Mouse (Mus musculus) myocyte (in vitro differentiated cells): ENCODE results near the gene Ccdc103. TPM values are rescaled to one million over a fixed set of nuclear protein-coding genes. Genes with fewer than 3 reads are reported as not detected.
A peak's percentile ranks its signal among the peaks of the same experiment; 100 is the strongest.

ENCODE experiments used
- H3K27me3 ChIP-seq: one replicate; pipeline ENCODE4 v1.6.1; 2011; ENCODE audit not compliant: control insufficient read depth, insufficient read depth, insufficient read length
- H3K36me3 ChIP-seq: one replicate; pipeline ENCODE4 v1.6.1; 2011; ENCODE audit not compliant: control insufficient read depth, insufficient read depth
- H3K4me2 ChIP-seq: one replicate; pipeline ENCODE4 v1.6.1; 2011; ENCODE audit warnings: low read depth, control low read depth
- H3K4me3 ChIP-seq: one replicate; pipeline ENCODE4 v1.5.1; 2011; ENCODE audit warnings: mild to moderate bottlenecking, control low read depth, moderate library complexity
- H3K79me2 ChIP-seq: one replicate; pipeline ENCODE4 v1.6.1; 2011; ENCODE audit not compliant: control insufficient read depth, insufficient read depth
- H3ac ChIP-seq: one replicate; pipeline ENCODE4 v1.6.1; 2011; ENCODE audit not compliant: control insufficient read depth, insufficient read length
- CEBPB ChIP-seq: IDR thresholded peaks from 2 replicates; pipeline ENCODE4 v1.6.1; 2011; ENCODE audit warnings: mild to moderate bottlenecking, moderate library complexity; ENCODE audit not compliant: poor library complexity, insufficient read depth, severe bottlenecking
- E2F4 ChIP-seq: IDR thresholded peaks from one replicate; pipeline ENCODE4 v1.6.1; 2011; ENCODE audit warnings: mild to moderate bottlenecking, control low read depth, moderate library complexity; ENCODE audit not compliant: insufficient read depth
- MAX ChIP-seq: IDR thresholded peaks from one replicate; pipeline ENCODE4 v1.6.1; 2011; ENCODE audit warnings: low read depth, mild to moderate bottlenecking, control low read depth
- MYOD1 ChIP-seq, 3 experiments: IDR thresholded peaks; one replicate each; pipeline ENCODE4 v1.6.1; 2011; ENCODE audit warnings: control low read depth in 2 of 3, low read depth in 2 of 3, mild to moderate bottlenecking in 2 of 3, moderate library complexity in 1 of 3; ENCODE audit not compliant: insufficient read length in 2 of 3, control insufficient read depth in 1 of 3
- MYOG ChIP-seq, 3 experiments: IDR thresholded peaks; one replicate each; pipeline ENCODE4 v1.6.1; 2011; ENCODE audit warnings: control low read depth in 2 of 3, low read depth in 2 of 3, mild to moderate bottlenecking in 2 of 3; ENCODE audit not compliant: insufficient read length in 2 of 3, control insufficient read depth in 1 of 3, insufficient read depth in 1 of 3
- POLR2A ChIP-seq: IDR thresholded peaks from one replicate; pipeline ENCODE4 v1.6.1; 2011; ENCODE audit warnings: low read depth, mild to moderate bottlenecking, control low read depth, moderate library complexity; ENCODE audit not compliant: insufficient read length
- POLR2AphosphoS2 ChIP-seq: IDR thresholded peaks from one replicate; pipeline ENCODE4 v1.6.1; 2011; ENCODE audit warnings: low read depth, control low read depth; ENCODE audit not compliant: insufficient read length
- REST ChIP-seq: IDR thresholded peaks from one replicate; pipeline ENCODE4 v1.6.1; 2011; ENCODE audit warnings: mild to moderate bottlenecking, control low read depth, moderate library complexity; ENCODE audit not compliant: insufficient read depth, insufficient read length
- SRF ChIP-seq: IDR thresholded peaks from one replicate; pipeline ENCODE4 v1.6.1; 2011; ENCODE audit warnings: low read depth; ENCODE audit not compliant: control insufficient read depth, insufficient read length
- TCF12 ChIP-seq: IDR thresholded peaks from one replicate; pipeline ENCODE4 v1.6.1; 2011; ENCODE audit warnings: mild to moderate bottlenecking, control low read depth; ENCODE audit not compliant: poor library complexity, insufficient read depth, severe bottlenecking
- TCF3 ChIP-seq: IDR thresholded peaks from one replicate; pipeline ENCODE4 v1.6.1; 2011; ENCODE audit warnings: low read depth, control low read depth; ENCODE audit not compliant: insufficient read length
- USF1 ChIP-seq: IDR thresholded peaks from one replicate; pipeline ENCODE4 v1.6.1; 2011; ENCODE audit warnings: low read depth, mild to moderate bottlenecking, control low read depth, moderate library complexity
- polyA plus RNA-seq: library from polyadenylated mRNA; unstranded; fragments of >200 nt; fragmentation: generic; extraction: Trizol; gene quantifications from one replicate; pipeline ENCODE4 v1.2.1, GENCODE M21; 2012; ENCODE audit warnings: missing spikeins

The Ccdc103 gene
- polyA plus RNA-seq, 1 experiment, result 1.4 TPM

GRCm38 (mm10) chr11:102895779-102896178, 14.8 kb downstream of the Ccdc103 start:
- Histone ChIP-seq H3K36me3 (no peaks in the 10 kb centered on the region), H3ac (no peak overlapping the region), H3K4me3 (no peak overlapping the region), H3K79me2 (no peaks in the 10 kb centered on the region), H3K4me2 (no peak overlapping the region), H3K27me3 (no peaks in the 10 kb centered on the region)
- TF ChIP-seq MAX (no peak), MYOG (IDR thresholded peaks at IDR 0.05; ENCODE audit: control insufficient read depth in 1 of 3, insufficient read depth in 1 of 3, insufficient read length in 2 of 3, low read depth in 2 of 3) (no peak), E2F4 (no peak), CEBPB (no peak), USF1 (no peak)

- no peaks in the 10 kb centered on the region for H3K36me3 ChIP-seq
- no peak for TF ChIP-seq USF1
- TF ChIP-seq MYOG (IDR thresholded peaks at IDR 0.05; ENCODE audit: control insufficient read depth in 1 of 3, insufficient read depth in 1 of 3, insufficient read length in 2 of 3, low read depth in 2 of 3), result no peak
- TF ChIP-seq SRF, result no peak
- TF ChIP-seq CEBPB, result no peak
- no peak for TF ChIP-seq MYOD1 (IDR thresholded peaks at IDR 0.05; ENCODE audit: control insufficient read depth in 1 of 3, insufficient read length in 2 of 3, low read depth in 2 of 3)
- no peak for TF ChIP-seq POLR2AphosphoS2
- TF ChIP-seq TCF3, result no peak
- no peak for TF ChIP-seq POLR2A
- no peak for TF ChIP-seq TCF12
- no peak for TF ChIP-seq E2F4
- TF ChIP-seq REST, result no peak
- no peak for TF ChIP-seq MAX
- H3ac ChIP-seq, result no peak overlapping the region
- no peaks in the 10 kb centered on the region for H3K27me3 ChIP-seq
- no peak overlapping the region for H3K4me3 ChIP-seq
- H3K4me2 ChIP-seq, result no peak overlapping the region
- H3K79me2 ChIP-seq, result no peaks in the 10 kb centered on the region
Measured at GRCm38 (mm10) chr11:102896641-102897040, 15.6 kb downstream of the Ccdc103 start.

DNA sequence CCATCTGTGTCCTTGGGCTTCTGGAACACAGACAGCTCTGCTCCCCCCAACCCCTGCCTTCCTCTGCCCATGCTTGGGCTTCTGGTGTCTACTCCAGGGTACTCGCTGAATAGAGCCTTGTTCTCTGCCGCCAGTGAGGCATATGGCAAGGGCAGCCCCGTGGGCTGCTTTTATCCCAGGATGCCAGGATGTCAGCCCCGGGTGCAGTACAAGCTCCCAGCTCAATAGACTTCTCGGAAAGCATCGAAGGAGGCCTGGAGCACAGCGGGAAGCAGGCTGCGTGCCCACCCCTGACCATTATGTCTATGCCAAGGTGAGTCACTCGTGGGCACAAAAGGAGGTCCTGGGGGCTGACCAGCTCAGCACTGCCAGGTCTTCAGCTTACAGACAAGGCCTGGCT, 17.4 kb downstream of the Ccdc103 start:
- H3K27me3 ChIP-seq, result no peaks in the 10 kb centered on the region

DNA sequence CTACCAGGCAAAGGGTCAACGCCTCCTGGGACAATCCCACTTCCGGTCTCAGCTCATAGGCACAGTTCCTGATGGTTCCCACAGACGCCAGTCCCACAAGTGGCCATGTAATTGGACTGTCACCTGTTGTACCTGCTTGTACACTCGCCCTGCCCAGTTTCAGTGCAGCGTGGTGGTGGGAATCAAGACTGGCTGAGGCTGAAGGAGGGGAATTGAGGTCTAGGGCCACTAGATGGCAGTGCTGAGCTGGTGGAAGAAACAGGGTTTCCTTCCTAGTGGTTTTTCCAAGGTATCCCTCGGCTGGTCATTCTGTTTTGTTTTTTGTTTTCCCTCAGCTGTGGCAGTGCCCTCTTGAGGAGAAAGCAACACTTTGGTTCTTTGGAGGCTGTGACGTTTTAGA, 19.8 kb downstream of the Ccdc103 start, which contains the start of gene Gfap:
Gfap (minus strand) TSS at position 150 of the 400 bp plus-strand sequence.
- TF ChIP-seq REST, result no peak
- peak; percentile 44 for TF ChIP-seq POLR2AphosphoS2
- no peak for TF ChIP-seq USF1
- Histone ChIP-seq H3K79me2 (no peaks in the 10 kb centered on the region), H3K4me2 (no peak within 1 kb of the TSS), H3ac (no peak within 1 kb of the TSS), H3K27me3 (no peaks in the 10 kb centered on the region), H3K36me3 (peaks cover 3% of the 10 kb centered on the region), H3K4me3 (no peak within 1 kb of the TSS)

More for the DNA sequence above, 17.4 kb downstream of the Ccdc103 start:
- Histone ChIP-seq H3K4me3 (no peak overlapping the region), H3K79me2 (no peaks in the 10 kb centered on the region), H3ac (no peak overlapping the region), H3K36me3 (no peaks in the 10 kb centered on the region), H3K4me2 (no peak overlapping the region)
- TF ChIP-seq E2F4, result no peak
- TF ChIP-seq CEBPB, result no peak
- TF ChIP-seq TCF12, result no peak
- no peak for TF ChIP-seq MYOD1 (IDR thresholded peaks at IDR 0.05; ENCODE audit: control insufficient read depth in 1 of 3, insufficient read length in 2 of 3, low read depth in 2 of 3)
- no peak for TF ChIP-seq MYOG (IDR thresholded peaks at IDR 0.05; ENCODE audit: control insufficient read depth in 1 of 3, insufficient read depth in 1 of 3, insufficient read length in 2 of 3, low read depth in 2 of 3)
- no peak for TF ChIP-seq TCF3
- TF ChIP-seq POLR2AphosphoS2, result no peak
- TF ChIP-seq USF1, result no peak
- TF ChIP-seq SRF, result no peak
- no peak for TF ChIP-seq MAX

DNA sequence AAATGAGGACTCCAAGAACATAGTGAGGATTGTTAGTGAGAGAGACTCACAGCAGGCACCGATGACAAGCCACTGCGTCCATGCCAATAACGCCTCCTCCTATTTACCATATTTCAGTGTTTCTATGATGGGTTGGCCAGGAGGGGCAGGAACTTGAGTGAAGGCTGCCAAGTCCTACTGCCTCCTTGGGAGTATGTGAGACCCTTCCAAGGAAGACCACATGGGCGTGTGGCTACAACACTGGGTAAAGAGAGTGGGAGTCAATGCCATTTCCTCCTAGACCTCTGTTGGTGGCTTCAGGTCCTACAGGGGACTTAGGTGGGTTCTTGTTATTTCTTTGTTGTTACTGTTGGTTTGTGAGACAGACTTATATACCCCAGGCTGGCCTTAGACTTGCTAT, 20.2 kb downstream of the Ccdc103 start:
- no peak overlapping the region for H3ac ChIP-seq
- peaks cover 6% of the 10 kb centered on the region for H3K36me3 ChIP-seq
- TF ChIP-seq MYOG (IDR thresholded peaks at IDR 0.05; ENCODE audit: control insufficient read depth in 1 of 3, insufficient read depth in 1 of 3, insufficient read length in 2 of 3, low read depth in 2 of 3) (no peak), MYOD1 (IDR thresholded peaks at IDR 0.05; ENCODE audit: control insufficient read depth in 1 of 3, insufficient read length in 2 of 3, low read depth in 2 of 3) (no peak), POLR2AphosphoS2 (no peak), E2F4 (no peak), POLR2A (no peak), SRF (no peak)
- H3K4me3 ChIP-seq, result no peak overlapping the region
- no peaks in the 10 kb centered on the region for H3K79me2 ChIP-seq
- no peak overlapping the region for H3K4me2 ChIP-seq
- H3K27me3 ChIP-seq, result no peaks in the 10 kb centered on the region
